Mouse (Mus musculus): ENCODE results near the gene Armcx2.
"Not testable (repeated sequence)": the region's sequence is repeated elsewhere in the genome, so short reads cannot be mapped to it uniquely, and the experiment has no call there.

Gene Armcx2

DNA sequence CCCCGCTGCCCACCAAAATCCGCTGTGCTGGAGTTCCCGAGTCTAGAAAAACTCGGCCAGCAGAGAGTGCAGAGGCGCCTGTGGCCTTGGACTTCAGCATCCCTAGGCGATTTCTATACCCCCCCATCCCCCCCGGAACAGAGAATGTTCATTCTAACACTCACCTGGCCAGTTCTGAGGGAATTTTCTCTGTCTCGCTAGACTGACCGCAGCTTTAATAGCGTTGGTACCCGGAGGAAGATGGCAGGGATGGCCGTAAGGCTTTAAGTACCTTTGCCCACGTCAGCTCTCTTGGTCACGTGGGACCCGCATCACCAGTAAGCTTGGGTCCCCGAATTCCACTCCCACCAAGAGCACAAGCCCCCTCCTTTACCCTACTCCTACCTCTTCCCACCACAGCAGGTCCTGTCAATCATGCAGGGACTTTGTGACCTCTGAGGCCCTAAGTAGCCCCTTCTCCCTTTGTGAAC, at the start of gene Armcx2:
Armcx2 (minus strand) TSS at position 467 of the 470 bp plus-strand sequence.
- peak; percentile 58 to 60 for DNase-seq

- DNase-seq: no peak
Measured at GRCm38 (mm10) chrX:134849662-134850061, 40.6 kb upstream of the Armcx2 start.

GRCm38 (mm10) chrX:134844424-134844823, 35.4 kb upstream of the Armcx2 start:
- no peak for DNase-seq

- DNase-seq: no peak
Measured at GRCm38 (mm10) chrX:134830508-134830907, 21.5 kb upstream of the Armcx2 start.

GRCm38 (mm10) chrX:134807833-134808754, 927 bp downstream of the Armcx2 start:
- peak; percentile 24 to 44 for DNase-seq

DNA sequence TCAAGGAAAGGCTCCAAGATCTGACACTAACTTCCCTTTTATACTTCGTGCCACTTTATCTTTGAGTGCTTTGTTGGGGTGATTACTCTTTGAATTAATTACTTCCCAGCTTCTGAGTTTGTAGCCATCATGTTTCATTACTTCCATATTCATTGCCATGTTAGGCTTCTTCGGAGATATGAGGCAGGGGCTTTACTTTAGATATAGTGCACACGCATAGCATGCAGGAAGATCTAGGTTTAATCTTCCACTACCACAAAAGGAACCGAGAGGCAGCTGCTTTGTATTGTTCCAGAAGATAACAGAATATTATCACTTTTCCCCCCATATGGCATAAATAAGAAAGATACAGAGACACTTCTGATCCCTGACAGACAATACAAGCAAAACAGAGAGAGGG, 21.3 kb downstream of the Armcx2 start:
- no peak for DNase-seq

DNA sequence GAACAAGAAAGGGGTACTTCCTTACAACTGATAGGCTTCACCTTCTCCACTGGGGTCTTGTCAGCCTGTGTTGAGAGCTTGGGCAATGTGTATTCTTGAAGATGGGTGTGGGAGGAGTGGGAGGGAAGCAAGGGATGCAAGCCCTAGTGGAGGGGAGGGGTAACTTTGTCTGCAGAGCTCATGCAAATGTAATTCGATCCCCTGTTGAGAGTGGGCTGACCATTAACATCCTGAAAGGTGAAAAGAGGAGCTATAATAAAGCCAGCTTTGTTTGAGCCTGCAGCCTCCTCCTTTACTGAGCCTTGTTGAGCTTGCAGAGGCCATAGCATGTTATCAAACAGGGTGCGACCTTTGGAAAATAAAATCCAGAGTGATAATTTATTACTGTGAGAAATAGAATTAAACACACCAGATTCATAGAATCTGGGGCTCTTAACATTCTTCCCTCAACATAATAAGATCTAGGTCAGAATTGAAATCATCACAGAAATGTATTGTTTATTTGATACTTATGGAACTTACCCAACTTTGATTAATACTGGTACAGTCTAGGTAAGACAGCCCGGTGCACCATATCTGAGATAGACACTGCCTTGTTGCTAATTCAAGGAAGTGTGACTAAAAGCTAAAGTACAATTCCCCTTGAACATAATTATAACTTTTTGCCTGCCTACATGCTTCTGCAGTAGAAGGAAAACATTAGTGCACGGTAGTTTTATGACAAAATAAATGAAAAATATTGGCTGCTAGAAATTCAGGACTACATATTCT, 45.4 kb downstream of the Armcx2 start:
- DNase-seq: not testable (repeated sequence)

GRCm38 (mm10) chrX:134757293-134757995, 51.6 kb downstream of the Armcx2 start:
- no peak for DNase-seq

- DNase-seq: peak; percentile 73 to 75
Measured at GRCm38 (mm10) chrX:134756434-134757292, 52.4 kb downstream of the Armcx2 start, which contains the start of gene Armcx3. Gene Armcx3, plus strand, starts transcription at chrX:134756595.
